Mouse (Mus musculus) brain, embryonic 14.5 days (tissue): ENCODE results near the gene Fam160a1. TPM values are rescaled to one million over a fixed set of nuclear protein-coding genes. Genes with fewer than 3 reads are reported as not detected.

Source experiments
- DNase-seq: peaks from one replicate; pipeline ENCODE4 v3.0.0-alpha.2; 2011; ENCODE audit warnings: low read depth
- CTCF ChIP-seq: fragments of 200-500 bp; IDR thresholded peaks from 2 replicates; pipeline ENCODE4 v1.5.1; 2012; ENCODE audit warnings: inconsistent platforms, mild to moderate bottlenecking, moderate library complexity, borderline replicate concordance; ENCODE audit not compliant: insufficient read depth, insufficient read length; ENCODE audit errors: extremely low read depth
- POLR2A ChIP-seq: fragments of 200-500 bp; IDR thresholded peaks from 2 replicates; pipeline ENCODE4 v1.6.1; 2012; ENCODE audit warnings: mild to moderate bottlenecking, inconsistent platforms, borderline replicate concordance; ENCODE audit not compliant: poor library complexity, insufficient read depth, insufficient read length, severe bottlenecking; ENCODE audit errors: extremely low read depth
- polyA plus RNA-seq: library from polyadenylated mRNA; depleted of rRNA; stranded (reverse); fragments of >200 nt; gene quantifications from 2 replicates; pipeline ENCODE4 v1.2.3, GENCODE M21; 2012; rRNA removed

Fam160a1 gene
- polyA plus RNA-seq, result 0.49 and 0.53 TPM in 2 replicates

DNA sequence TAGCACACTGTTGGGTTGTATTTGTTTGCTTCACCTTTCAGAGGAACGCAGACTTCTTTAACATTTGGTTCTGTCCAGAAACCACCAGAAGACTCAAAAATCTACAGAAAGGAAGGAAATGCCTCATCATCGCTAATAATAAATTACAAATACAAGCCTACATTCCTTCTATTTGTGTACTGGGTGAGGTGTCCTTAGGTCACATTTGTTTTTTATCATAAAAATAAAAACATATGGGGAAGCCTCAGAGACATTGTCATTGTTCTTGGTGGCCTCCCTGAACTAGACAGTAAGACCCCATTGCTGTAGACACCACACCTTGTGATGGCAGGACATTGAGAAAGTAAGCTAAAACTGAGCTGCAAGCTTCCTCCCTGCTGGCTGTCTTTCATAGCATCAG, at the start of gene Fam160a1:
TSS of gene Fam160a1 (minus strand) at position 101 of the 400 bp plus-strand sequence.
- TF ChIP-seq CTCF, result no peak
- no peak for DNase-seq

DNA sequence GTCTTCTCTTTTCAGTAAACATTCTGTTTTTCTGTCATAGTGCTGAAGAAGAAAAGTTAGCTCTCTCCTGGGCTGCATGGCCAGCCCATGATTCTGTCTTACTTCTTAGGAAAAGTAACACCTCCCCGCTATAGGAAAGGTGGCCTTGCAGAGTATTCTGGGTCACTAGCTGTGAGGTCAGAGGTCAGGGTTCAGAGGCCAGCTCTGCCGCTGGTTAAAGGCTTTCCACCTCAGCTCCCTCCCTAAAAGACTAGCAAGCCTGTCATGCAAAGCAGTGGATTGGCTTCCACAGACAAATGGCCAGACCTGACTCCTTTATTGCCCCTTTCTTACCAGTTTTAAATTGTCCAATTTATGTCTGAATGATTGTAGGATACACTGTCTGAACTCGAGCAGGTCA, 46.9 kb upstream of the Fam160a1 start:
- TF ChIP-seq CTCF (no peak), POLR2A (no peak)
- DNase-seq, result no peak

DNA sequence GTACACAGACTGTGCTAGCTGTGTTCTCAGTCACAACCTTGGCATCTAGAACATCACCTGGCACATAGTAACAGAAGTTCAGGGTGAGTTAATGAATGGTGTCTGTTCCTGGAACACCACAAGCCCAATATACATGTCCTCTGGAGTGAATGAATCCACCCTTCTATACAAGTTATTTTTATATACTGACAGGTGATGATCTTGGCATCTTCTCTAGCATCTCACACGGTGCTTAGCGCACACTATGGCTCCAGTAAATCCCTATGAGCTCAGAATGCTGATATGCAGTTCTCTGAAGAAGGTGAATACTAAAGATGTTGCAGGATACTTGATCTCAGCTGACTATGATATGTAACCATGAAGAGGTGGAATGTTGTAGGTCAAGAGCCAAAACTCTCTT, 45.8 kb upstream of the Fam160a1 start:
- no peak for DNase-seq
- TF ChIP-seq POLR2A (no peak), CTCF (no peak)

DNA sequence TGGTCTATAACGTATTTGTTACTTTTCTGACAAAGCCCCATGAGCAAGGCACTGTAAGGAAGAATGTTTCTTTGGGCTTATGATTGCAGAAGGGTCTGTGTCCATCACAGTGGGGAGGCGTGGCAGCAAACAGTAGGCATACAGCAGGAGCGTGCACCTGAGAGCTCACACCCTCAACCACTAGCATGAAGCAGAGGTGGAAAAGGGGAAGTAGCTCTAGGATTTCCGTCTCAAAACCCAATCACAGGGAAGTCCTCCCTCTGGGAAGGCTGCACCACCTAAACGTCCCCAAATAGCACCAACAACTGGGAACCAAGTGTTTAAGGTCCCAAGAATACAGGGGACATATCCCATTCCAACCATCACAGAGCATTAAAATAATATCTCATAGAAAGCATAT, 43.9 kb upstream of the Fam160a1 start:
- TF ChIP-seq CTCF (no peak), POLR2A (no peak)
- DNase-seq, result no peak

DNA sequence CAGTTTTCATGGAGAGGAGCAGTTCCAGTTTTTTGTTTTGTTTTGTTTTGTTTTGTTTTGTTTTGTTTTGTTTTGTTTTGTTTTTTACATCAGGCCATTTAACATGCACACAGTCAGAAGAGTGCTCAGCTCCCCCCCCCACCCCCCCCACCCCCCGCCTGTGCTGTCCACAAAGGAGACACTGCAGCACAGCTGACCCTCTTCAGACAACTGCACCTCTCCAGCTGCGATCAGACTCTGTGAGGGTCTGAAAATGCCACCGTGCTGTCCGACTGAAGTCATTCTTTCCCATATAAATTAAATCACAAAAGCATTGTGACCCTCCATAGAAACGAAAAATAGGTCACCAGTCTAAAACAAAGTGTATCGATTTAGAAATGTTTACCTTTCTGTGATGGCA, 42.2 kb upstream of the Fam160a1 start:
- no peak for TF ChIP-seq POLR2A
- no peak for TF ChIP-seq CTCF
- DNase-seq, result no peak

DNA sequence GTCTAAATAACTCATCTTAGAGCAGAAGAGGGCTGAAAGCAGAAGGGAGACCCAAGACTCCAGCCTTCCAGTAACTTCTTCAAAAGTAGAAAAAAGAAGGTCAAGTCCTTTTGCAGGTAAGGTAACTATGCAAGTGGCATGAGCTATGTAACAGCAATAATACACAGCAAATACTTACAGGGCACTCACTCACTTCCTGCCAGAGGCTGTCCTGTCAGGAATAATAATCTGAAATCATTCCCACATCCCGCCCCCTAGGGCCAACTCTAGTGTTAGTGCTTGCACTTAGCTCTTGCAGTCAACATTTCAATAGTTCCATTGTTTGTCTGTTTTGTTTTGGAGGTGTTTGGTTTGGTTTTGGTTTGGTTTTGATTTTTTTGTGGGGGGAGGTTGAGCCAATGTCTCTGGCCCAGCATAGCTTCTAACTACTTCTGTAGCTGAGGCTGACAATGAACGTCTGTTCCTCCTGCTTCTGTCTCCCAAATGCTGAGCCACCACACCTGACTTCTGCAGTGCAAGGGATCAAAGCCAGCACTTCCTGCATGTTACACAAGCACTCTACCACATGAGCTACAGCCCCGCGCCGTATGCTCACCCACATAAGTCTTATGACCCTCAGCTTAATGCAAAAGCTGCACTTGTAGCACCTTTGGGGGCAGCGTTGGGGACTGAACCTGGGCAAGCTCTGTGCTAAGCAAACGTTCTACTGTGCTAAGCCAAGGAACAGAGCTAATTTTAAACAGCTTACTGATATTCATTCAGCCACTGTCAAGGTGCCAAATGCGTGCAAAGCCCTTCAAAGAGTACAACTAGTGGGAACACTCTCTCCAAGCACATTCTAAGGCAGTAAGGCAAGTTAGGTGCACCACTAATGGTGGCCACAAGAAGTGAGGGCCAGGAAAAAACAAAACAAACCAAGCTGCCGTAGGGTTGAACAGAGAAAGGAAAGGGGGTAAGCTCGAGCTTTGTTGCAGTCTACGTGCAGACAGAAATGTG, 41.3 kb upstream of the Fam160a1 start:
- TF ChIP-seq CTCF, result no peak
- TF ChIP-seq POLR2A, result no peak
- DNase-seq, result no peak

DNA sequence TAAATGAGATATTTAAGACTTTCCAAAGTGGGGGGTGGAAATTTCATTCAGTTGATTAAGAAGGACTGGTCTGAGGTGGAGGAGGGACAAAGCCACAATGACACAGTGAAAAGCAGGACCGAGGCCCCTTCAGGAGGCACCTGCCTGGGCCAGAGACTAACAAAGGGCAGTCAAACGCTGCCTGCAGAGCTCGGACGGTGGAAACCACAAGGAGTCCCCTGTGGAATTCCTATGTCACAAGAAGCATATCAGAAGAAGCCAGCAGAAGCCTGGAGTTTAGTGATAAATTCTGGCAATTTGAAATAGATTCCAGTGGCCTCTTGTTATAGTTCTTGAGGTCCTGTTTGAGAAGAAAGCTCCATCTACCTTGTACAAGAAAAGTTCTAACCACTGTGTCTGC, 40.0 kb upstream of the Fam160a1 start:
- DNase-seq, result no peak
- no peak for TF ChIP-seq CTCF
- TF ChIP-seq POLR2A, result no peak

DNA sequence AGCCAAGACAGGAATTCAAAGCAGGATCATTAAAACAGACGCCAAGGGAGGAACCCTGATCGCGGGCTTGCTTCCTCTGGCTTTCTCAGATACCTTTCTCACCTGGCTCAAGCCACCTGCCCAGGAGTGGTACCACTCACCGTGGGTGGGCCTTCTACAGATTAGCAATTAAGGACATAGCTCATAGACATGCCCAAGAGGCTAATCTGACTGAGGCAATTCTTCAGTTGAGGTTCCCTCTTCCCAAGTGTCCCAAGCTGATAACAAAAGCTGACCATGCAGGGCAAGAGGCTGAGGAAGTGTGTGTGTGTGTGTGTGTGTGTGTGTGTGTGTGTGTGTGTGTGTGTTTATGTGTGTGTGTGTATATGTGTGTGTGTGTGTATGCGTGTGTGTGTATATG, 38.9 kb upstream of the Fam160a1 start:
- no peak for TF ChIP-seq POLR2A
- no peak for TF ChIP-seq CTCF
- DNase-seq, result no peak

DNA sequence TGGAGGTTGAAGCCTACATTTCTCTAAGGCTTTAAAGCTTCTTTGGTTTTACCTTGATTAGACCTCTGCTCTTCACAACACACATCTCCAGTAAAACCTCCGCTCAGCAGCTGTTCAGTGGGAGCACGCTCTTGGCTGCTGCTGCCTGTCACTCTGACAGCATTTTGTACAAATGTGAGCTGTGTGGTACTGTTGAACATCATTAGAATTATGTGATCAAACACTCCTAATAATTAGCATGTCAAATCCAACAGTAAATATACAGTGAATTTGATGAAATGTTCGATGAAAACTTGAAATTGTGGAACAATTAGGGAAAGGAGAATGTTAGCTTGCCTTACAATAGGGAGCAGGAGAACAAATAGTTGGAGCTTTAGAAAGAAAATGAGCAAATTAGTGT, 38.0 kb upstream of the Fam160a1 start:
- TF ChIP-seq CTCF, result no peak
- TF ChIP-seq POLR2A, result no peak
- peak; percentile 57 for DNase-seq

DNA sequence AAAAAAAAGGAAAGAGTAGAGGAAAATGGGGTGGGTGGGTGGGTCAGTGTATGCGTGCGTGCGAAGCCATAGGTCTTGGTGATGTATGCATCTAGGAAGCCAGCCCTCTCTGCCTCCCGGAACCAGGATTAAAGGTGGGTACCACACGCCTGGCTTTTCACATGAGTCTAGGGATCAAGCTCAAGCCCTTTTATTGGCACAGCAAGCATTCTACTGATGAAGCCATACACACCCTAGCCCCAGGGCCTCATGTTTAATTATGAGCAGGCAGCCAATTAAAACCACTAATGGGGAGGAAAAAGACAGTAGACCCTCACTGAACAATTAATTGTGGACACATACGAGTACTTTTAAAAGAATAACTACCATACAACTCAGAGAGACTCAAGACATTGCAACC, 37.1 kb upstream of the Fam160a1 start:
- peak; percentile 77 for DNase-seq
- TF ChIP-seq POLR2A (no peak), CTCF (no peak)

DNA sequence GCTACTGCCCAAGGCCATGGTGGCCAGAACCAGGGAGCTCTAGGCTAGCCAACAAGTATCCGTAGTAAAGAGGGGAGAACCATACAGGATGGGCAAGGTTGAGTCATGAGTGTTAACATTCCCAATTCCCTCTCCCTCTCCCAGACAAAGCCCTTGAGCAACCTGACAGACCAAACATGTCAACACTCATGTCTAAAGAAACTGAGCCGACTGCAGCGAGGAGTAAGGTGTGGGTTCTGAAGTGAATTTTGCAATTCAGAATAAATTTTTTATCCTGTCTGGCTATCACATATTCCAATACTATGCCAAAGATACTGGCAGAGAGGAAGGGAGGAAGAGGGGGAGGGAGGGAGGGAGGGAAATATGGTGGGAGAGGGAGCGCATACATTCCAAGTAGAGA, 36.6 kb upstream of the Fam160a1 start:
- peak; percentile 72 for DNase-seq
- TF ChIP-seq POLR2A, result no peak
- no peak for TF ChIP-seq CTCF

DNA sequence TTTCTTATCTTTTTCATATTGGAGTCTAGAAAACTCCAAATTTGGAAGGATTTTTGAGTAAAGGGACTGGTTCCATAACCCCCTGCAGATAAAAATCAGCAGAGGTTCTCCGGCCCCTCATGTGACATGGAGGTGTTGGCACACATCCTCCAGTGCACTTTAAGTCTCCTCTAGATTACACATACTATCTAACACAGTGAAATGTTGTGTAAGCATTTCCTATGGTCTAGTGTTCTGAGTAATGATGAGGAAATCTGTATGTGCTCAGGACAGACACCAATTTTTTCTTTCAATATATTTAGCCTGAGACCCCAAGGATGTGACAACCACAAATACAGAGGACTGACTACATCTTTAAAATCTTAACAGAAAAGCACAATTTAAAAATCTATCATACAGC, 33.0 kb upstream of the Fam160a1 start:
- TF ChIP-seq POLR2A (no peak), CTCF (no peak)
- DNase-seq, result no peak
